Mouse (Mus musculus): ENCODE measurements around the gene Tnfaip3.

DNA sequence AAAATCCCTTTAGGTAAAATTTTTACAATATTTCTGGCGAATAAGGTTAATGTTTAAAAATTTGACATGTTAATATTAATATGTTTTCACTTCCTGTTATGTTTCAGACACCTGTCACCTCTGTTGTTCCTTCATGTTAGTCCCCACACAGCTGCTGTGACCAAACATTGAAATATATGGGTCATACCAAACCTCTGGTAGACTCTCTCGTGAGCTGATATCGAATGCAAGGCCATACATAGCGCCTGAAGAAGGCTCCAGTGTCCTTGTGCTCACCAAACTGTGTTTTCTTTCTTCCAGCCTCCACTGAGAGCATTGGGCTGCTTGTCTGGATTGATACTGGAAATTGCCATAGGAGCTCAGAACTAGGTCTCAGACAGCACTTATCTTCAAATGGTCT, 24.4 kb downstream of the Tnfaip3 start:
- TF ChIP-seq GATA1 (IDR thresholded peaks at IDR 0.05; ENCODE audit: borderline replicate concordance, low read length), result no peak
- no peak for TF ChIP-seq FLI1 (IDR thresholded peaks at IDR 0.05; ENCODE audit: low read length)
